Mouse (Mus musculus) left cerebral cortex, adult 18-20 months (tissue): ENCODE measurements at regions not wholly inside any gene's neighbourhood (a gene's known extent, or its start where the extent isn't known, plus 50 kb on each side); places are given as distances from the start of the nearest gene placed in this dataset.

Experiments
- DNase-seq, 2 experiments: peaks; one replicate each; pipeline ENCODE4 v3.0.0; 2021 to 2022; ENCODE audit warnings: low spot score in 2 of 2, mixed read lengths in 1 of 2

GRCm38 (mm10) chr12:109272101-109272500 is 180.5 kb upstream of the Dlk1 start:
- DNase-seq, result no peak

DNA sequence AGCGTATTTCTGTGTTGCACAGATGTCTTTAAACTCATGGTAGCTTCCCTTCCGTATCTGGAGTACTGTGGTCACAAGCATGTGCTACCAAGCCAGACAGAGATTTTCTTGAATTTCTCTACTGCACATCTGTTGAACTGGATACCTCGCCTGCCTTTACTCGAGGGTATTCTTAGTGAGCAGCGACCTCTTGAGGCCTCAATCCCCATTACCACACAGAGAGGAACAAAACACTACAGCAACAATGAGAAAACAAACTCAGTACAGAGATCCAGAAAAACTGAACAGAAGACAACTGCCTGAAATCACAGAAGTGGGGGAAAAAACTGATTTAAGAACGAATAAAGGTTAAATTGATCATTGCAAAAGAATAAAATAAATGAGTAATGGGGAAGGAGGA is 137.8 kb upstream of the Dlk1 start:
- no peak for DNase-seq

GRCm38 (mm10) chr12:109325986-109326385 is 126.6 kb upstream of the Dlk1 start:
- DNase-seq, result no peak

DNA sequence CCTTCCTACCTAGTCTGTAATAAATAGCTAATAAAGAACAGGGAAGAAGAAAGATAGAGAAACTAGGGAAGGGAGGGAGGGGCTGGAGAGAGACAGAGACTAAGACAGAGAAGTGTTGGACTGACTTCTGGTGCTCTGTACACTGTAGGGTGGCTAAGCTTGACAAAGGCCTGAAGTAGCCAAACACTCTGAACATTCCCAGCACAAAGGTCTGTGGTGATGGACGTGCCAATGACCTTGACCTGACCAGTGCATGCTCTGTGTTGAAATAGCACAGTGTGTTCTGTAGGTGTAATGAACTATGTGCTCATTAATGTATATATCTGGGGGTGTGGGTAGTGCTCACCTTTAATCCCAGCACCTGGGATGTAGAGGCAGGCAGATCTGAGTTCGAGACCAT is 81.3 kb upstream of the Dlk1 start:
- no peak for DNase-seq

DNA sequence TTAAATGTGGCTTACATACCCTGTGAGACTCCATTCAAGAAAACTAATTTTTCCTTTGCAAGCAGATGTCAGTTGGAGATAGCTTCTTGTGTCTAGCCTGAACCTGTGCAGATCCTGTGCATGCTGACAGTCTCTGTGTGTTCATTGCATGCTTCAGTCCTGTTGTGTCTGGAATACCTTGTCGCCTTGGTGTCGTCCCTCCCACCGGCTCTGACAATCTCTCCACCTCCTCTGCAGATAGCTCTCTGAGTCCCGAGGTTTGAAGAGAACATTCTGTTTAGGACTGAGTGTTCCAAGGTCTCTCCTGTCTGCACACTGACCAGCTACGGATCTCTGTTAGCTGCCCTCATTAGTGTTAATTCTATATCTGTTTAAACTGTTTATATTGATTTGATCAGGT is 66.8 kb upstream of the Dlk1 start:
- no peak for DNase-seq

- DNase-seq, result no peak
These were observed 63.8 kb upstream of the Dlk1 start for GRCm38 (mm10) chr12:109388791-109389190.

GRCm38 (mm10) chr12:109390388-109390920 is 62.2 kb upstream of the Dlk1 start:
- DNase-seq, result no peak

DNA sequence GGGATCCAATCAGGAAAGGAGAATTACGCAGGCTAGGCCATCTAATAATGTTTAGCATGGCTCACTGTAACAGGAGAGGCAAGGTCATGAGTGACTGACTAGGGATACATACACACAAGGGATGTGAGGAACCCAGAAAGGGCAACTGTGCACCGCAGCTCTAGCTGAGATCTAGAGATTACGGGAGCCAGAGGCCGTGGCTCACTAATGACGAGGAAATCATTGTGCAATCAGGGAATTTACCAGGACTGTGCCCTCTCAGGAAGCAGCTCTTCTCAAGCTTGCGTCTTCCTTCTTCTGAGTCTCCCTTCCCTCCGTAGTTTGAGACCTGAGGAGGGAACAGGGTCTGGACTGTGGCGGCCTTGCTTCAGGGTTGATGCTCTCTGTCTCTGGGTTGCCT is 61.6 kb upstream of the Dlk1 start:
- DNase-seq, result no peak

DNA sequence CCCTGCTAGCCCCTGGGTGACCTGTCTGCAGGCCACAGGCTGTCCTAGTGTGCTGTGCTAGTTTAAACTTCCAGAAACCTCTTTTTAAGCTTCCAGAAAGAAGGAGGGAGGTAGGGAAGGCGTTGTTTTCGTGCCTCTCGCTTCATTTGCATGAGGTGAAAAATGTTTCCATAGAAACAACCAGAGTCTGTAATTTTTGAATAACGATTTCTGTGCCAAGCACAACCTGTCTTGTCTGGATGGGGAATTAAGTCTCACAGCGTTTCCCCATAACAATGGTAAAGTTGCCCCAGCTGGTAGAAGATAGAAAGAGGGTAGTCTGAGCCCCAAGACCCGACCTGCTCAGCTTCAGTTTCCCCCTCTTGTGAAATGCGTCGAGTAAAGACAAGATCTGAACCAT is 59.3 kb upstream of the Dlk1 start:
- peak in 1 of 2 experiments; percentile 15 for DNase-seq

DNA sequence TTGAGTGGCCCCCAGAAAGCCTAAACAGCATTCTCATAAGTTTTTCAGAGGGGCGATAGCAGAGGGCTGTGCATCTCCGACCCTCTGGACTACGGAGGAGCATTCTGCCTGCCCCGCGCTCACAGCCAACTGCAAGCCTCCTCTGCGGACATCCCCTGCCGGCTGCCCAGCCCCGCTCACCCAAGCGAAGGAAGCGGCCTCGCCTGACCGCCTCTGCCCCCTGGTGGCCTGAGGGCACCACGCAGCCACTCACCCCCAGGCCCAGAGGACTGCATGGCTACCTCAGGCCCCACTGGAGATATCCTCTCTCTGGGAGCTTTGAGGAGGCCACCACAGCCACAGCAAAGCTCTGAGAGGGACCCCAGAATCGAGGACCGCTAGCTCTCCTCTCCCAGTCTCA is 58.8 kb upstream of the Dlk1 start:
- DNase-seq, result peak; percentile 64 to 80

DNA sequence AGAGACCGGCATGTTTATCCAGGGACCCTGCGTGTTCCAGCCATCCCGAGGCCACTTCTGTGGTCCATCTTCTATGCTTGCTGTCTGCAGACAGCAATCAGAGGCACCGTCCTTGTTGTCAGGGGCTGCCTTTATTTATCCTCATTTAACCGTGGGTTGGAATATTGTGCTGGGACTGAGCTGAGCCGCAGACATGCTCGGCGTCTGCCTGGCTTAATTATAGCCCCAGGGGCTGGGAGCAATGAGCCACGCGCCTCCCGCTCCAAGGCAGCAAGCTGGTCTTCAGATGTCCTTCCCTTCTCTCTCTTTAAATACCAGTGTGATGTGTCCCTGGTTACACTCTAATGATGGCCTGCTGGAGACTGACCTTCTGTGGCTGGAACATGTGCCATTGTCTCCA is 58.2 kb upstream of the Dlk1 start:
- no peak for DNase-seq

- no peak for DNase-seq
These were observed 56.0 kb upstream of the Dlk1 start for GRCm38 (mm10) chr12:109396614-109397013.

- DNase-seq, result no peak
These were observed 55.2 kb upstream of the Dlk1 start for GRCm38 (mm10) chr12:109397175-109398058.

GRCm38 (mm10) chr12:109398473-109398872 is 54.1 kb upstream of the Dlk1 start:
- no peak for DNase-seq

DNA sequence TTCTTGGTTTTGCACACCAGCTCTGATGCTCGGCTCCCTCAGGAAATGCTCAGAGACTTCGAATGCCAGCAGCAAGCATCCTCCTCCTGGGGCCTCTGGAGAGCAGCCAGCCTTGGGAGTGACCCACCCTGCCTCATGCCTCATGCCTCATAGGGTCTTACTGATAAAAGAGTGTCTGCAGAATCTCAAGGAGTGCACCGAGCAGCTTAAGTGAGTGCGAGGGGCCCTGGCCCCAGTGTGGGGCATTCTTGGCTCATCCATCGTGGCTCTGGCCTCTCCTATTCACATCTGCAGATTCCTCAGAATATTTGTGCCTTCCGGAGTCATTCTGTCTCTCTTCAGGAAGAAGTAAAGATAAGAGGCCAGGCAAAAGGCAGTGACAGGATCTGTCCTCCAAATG is 53.7 kb upstream of the Dlk1 start:
- no peak for DNase-seq

DNA sequence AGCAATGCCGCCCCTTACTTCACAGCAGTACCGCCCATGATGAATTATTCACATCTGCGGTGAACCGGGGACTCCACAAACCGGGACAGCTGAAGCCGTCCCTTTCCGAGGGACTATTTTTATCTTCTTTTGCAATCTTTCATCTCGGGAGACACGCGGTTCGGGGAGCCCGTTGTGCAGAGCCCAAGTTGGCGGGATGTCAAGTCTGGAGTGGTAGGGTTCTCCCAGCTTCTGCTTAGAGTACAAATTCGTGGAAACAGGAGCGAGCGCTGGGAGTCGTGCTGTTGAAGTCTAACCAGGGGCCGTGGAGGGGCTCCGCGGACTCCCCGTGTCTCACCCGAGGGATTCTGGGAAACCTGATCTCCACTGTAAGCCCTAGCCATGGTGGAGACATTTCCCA is 53.0 kb upstream of the Dlk1 start:
- peak; percentile 72 to 78 for DNase-seq

DNA sequence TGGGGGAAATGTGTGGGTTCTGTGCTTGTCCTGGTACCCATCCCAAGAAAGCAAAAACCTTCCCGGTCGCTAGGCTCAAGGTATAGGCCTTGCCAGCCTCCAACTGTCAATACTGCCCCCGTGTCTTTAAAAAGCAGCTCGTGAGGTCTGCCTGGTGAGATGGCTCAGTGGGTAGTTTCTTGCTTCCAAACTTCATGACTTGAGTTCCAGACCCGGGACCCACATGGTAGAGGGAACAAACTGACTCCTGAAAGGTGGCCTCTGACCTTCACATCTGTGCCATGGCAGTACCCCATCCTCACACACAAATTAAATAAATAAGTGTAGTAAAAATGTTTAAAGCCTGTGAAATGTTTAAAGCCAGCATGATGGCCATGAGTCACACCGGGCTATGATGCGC is 52.6 kb upstream of the Dlk1 start:
- no peak for DNase-seq

GRCm38 (mm10) chr12:109400936-109401586 is 51.6 kb upstream of the Dlk1 start:
- DNase-seq, result peak; percentile 20 to 52

DNA sequence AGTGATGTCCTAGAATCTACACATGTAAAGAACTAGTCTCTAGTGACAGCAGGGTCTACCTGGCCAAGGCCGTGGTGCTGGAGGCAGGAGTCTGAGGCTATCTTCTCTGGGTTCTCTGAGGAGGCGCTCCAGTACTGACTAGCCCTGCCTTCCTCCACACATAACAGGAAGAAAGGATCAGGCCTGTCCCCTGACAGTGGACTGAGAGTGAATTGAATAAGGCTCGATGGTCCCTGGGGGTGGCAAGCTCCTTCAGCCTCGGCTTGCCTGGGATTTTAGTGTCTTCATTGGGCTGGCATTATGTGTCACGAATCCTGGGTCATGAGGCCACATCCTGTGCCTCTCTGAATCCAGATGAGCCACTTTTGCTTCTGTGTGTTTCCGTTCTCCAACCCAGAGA is 50.9 kb upstream of the Dlk1 start:
- DNase-seq, result no peak

- no peak for DNase-seq
These were observed 50.4 kb upstream of the Dlk1 start for GRCm38 (mm10) chr12:109402226-109402625.
